Mouse (Mus musculus): Measurements from ENCODE around the gene Cldn4.
A peak's percentile ranks its signal among the peaks of the same experiment; 100 is the strongest.
"Not testable (repeated sequence)": the region's sequence is repeated elsewhere in the genome, so short reads cannot be mapped to it uniquely, and the experiment has no call there.

The Cldn4 gene

GRCm38 (mm10) chr5:134963546-134963945 is 16.8 kb upstream of the Cldn4 start:
- no peak for DNase-seq

GRCm38 (mm10) chr5:134961519-134961918 is 14.8 kb upstream of the Cldn4 start:
- no peak for DNase-seq

DNA sequence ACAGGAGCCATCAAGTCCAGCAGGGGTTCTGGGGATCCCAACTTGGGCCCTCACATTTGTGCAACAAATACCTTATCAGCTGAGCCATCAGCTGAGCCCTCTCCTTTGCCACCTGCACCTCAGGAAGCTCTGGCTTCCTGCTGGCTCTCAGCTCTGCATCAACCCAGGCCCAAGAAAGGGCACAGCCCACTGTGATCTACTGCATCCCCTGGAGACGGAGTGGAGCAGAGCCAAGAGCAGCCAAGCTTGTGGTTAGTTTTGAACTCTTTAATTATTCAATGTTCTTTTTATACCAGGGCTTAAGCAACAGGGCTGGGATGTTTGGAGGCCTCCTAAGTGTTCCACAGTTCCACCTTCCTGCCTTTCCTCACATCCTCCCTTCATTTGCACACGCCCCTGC is 13.7 kb upstream of the Cldn4 start:
- DNase-seq = no peak

- no peak for DNase-seq
These were observed 12.4 kb upstream of the Cldn4 start for GRCm38 (mm10) chr5:134959114-134959513.

- no peak for DNase-seq
These were observed 8.8 kb upstream of the Cldn4 start for GRCm38 (mm10) chr5:134955491-134955890.

DNA sequence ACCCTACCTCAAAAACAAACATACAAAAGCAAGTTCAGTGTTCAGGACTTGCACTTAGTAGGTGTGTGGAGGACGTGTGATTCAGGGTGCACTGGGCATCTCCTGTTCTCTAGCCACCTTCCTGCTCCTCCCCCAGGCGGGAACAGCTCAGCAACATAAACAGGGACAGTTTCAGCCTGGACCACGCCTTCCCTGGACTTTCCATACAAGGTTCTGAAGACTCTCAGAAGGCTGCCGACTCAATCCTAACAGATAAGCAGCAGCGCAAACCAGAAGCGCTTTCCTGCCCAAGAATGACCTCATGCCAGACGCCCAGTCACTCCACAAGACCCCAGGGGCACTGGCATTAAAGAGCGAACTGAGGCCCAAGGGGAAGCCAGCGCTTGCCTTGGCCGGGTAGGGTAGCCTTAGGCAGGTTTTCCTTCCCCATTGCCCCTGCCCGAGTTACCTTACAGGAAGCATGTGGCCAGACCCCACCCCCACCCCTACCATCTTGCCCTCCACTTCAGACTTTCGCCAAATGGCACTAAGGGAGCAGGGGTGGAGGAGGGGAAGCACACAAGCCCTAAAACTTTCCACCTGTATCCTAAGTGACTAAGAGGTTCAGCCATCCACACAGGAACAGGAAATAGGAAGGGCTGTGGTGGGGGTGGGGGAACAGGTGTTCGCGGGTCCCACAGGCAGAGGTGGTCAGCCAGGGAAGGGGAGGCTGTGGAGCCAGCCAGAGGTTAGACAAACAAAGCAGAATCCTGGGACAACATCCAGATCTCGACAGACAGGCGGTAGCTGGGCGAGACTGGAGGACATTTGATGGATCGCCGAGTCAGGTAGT is 4.5 kb upstream of the Cldn4 start:
- DNase-seq = no peak

- DNase-seq = no peak
These were observed 1.3 kb upstream of the Cldn4 start for GRCm38 (mm10) chr5:134948085-134948439.

DNA sequence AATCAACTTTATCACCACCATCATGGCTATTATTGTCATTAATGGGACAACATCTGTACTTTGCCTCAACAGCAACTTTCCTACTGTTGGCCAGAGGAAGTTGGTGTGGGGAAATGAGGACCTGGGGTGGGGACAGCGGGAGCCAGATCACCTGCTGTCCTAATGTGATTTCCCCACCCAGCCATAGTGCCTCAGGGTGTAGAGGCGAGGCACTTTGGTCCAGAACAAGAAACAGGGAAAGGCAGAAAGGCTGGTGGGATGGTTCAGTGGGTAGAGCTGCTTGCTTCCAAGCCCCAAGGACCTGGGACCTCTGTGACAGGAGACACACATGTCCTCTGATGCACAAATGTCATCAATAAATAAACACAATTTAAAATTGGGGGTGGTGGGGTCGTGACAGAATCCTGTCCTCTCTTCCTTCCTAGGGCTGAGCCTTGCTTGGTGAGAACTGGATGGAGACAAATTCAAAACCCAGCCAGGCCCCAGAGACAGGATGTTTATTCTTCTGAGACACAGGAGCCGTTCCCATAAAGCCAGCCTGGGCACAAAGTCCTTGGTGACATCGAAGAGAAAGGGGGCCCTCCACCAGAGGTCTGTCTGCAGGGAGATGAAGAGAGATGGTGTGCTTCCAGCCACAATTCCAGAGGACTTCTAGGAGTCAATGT is 818 bp upstream of the Cldn4 start:
- no peak for DNase-seq

DNA sequence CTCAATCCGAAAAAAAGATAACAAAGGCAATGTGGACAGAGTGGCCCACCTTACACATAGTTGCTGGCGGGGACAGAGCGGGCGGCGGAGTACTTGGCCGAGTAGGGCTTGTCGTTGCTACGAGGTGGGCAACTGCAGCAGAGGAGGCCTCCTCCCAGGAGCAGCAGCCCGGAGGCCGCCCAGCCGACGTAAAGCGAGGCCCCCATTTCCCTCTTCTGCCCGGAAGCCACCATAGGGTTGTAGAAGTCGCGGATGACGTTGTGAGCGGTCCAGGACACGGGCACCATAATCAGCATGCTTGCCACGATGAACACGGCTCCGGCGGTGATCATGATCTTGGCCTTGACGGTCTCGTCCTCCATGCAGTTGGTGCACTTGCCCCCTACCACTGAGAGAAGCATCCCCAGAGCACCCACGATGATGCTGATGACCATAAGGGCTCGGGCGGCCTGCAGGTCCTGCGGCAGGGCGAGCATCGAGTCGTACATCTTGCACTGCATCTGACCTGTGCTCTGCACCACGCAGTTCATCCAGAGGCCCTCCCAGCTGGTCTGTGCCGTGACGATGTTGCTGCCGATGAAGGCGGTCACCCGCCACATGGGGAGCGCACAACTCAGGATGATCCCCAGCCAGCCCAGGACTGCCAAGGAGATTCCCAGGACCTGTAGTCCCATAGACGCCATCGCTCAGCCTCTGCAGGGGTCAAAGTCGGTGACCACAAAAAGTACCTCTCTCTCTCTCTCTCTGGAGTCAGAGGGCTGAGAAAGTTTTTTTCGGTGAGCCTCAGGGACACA is 474 bp downstream of the Cldn4 start:
- no peak for DNase-seq

GRCm38 (mm10) chr5:134945266-134945959 is 1.3 kb downstream of the Cldn4 start:
- DNase-seq = no peak

DNA sequence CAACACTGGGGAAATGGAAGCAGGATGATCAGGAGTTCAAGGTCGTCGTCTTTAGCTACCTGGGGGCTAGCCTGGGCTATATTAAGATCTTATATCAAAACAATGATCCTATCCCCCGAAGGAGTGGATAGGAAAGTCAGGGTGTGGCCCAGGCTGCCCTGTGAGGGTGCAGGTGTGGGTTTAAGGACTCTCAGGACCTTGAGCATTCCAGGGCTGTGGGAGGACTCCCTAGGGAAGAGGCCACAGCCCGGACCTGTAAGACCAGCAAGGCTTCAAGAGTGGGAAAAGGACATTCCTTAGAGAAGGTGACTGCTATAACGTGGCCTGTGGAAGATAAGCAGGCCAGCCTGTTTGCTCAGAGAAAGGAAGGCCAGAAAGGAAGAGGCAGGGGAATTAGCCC is 2.6 kb downstream of the Cldn4 start:
- DNase-seq = no peak

GRCm38 (mm10) chr5:134942740-134943139 is 4.0 kb downstream of the Cldn4 start:
- DNase-seq = no peak

GRCm38 (mm10) chr5:134941472-134942209 is 5.1 kb downstream of the Cldn4 start:
- DNase-seq = no peak

- DNase-seq = not testable (repeated sequence)
These were observed 7.2 kb downstream of the Cldn4 start for GRCm38 (mm10) chr5:134939554-134939953.

- no peak for DNase-seq
These were observed 7.7 kb downstream of the Cldn4 start for GRCm38 (mm10) chr5:134939069-134939468.

DNA sequence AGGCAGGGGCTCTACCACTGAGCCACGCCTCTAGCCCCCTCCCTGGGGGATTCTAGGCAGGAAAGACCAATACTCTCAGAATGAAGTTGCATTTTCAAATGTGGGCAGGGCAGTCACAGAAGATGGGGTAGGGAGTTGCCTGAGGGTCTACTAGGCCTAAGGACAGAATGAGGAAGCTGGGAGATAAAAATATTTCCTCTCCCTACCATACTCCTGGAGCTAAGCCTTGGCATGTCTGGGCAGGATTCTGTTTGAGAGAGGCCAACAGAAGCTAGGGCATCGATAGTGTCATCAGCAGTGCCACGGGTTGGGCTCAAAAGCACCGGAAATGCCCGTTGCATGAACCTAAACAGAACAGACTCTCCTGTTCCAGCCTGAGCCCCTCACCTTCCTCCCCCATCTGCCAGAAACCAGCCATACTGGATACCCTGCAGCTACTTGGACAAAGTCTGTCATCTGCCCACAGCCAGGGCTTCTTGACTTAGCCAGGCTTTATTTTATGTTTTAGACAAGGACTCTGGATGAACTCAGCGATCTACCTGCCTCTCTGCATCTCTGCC is 10.0 kb downstream of the Cldn4 start:
- no peak for DNase-seq

DNA sequence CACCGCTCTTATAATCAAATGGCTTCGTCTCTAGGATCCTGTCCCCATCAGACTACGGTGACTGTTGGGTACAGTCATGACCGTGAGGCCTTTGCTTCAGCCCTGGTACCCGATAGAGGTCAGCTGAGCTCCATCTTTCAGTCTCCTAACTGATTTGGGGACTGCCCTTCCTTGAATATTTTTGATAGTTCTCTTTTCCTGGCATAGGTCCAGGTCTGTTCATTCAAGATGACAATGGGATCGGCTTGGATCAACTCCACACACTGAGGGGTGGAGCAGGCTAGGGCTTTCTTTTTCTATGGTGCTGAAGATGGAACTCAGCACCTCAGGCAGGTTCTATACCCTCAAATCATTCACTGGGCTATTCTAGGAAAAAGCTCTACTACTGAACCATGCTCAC is 10.7 kb downstream of the Cldn4 start:
- no peak for DNase-seq

DNA sequence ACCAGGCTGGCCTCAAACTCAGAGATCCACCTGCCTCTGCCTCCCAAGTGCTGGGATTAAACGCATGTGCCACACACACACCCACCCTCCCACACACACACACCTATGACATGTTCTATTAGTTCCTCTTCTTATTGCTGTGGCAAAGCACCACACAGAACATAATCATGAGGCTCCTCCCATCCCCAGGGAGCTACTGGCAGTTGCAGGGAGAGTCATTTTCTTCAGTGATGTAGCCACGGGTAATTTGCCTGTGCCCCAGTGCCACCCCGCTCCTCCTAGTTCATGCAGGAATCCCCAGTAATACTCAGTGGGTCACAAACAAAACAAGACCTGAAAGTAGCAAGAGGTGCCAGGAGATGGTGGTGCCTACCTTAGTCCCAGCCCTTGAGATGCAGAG is 12.1 kb downstream of the Cldn4 start:
- no peak for DNase-seq

- not testable (repeated sequence) for DNase-seq
These were observed 13.0 kb downstream of the Cldn4 start for GRCm38 (mm10) chr5:134933686-134934085.

GRCm38 (mm10) chr5:134933281-134933680 is 13.5 kb downstream of the Cldn4 start:
- no peak for DNase-seq

DNA sequence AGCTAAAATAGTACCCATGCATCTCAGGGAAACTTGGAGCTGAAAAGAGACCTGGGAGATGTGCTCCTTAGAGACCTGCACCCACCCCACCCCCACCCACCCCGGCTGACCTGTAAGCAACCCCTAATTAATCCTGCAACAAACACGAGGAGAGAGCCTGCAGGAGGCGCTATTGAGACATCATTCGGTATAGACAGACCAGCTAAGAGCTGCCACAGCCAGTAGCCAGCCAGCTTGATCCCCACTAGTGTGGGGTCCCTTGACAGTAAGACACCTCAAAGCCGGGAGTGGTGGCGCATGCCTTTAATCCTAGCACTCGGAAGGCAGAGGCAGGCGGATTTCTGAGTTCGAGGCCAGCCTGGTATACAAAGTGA is 13.8 kb downstream of the Cldn4 start:
- peak; percentile 56 for DNase-seq

Data from cerebellum, adult 9-10 months (tissue).